Mouse (Mus musculus): ENCODE results near the gene Lrfn4. TPM values are rescaled to one million over a fixed set of nuclear protein-coding genes. Genes with fewer than 3 reads are reported as not detected.

Lrfn4 gene
- polyA plus RNA-seq, 1 experiment = 40.8 TPM

DNA sequence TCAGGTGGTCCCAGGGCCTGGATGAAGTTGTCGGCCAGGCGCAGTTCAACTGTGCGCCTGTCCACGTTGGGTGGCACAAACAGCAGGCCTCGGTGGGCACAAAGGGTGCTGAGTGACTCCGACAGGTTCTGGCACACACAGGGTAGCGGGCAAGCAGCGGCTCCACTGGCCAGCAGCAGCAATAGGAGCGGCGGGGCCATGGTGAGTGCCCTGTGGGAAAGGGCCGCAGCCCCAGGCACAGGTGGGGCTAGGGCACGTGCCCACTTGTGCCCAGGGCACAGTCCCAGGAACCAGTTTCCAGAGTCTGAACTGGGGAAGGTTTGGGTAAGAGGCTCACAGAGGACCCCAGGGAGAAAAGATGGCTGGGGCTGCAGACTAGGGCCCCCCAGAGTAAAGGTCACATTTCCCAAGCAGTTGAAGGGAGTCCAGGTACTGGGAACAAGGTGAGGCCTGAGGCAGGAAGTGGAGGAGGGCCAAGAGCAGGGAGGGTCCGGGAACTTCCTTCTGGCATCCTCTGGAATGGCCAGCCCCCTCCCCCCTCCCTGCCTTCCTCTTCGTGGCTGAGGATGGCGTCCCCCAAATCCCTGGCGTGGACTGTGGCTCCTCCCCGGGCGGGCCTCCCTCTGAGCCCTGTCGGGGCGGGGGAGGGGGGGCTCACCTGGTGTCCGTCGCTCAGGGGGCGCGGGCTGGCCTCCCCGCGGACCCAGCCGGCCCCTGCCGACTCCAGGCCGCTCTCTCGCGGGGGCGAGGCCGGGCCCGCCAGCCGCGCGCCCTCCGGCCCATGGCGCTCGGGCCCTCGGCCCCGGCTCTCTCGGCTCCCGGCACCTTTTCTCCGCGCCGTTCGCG, 939 bp downstream of the Lrfn4 start:
- Histone ChIP-seq H3K79me3 (ENCODE audit: low read depth) (peaks cover 12% of the 10 kb centered on the region), H3K36me3 (ENCODE audit: control insufficient read depth, insufficient read depth) (peaks cover 12% of the 10 kb centered on the region), H3K4me3 (ENCODE audit: insufficient read depth, poor library complexity, severe bottlenecking) (peak overlapping the region; percentile 75), H3K79me2 (ENCODE audit: control insufficient read depth, insufficient read depth) (peaks cover 27% of the 10 kb centered on the region), H3ac (ENCODE audit: control insufficient read depth, insufficient read length, low read depth) (peak overlapping the region; percentile 79), H3K27me3 (ENCODE audit: control insufficient read depth, insufficient read depth, insufficient read length) (no peaks in the 10 kb centered on the region)
- TF ChIP-seq MYOG (IDR thresholded peaks at IDR 0.05; ENCODE audit: control insufficient read depth, extremely low read depth, insufficient read length) = no peak
- no peak for TF ChIP-seq FOSL1 (IDR thresholded peaks at IDR 0.05; ENCODE audit: insufficient read depth, low read length, poor library complexity, severe bottlenecking)
- TF ChIP-seq CEBPB (IDR thresholded peaks at IDR 0.05; ENCODE audit: low read depth) = no peak
- TF ChIP-seq USF1 (IDR thresholded peaks at IDR 0.05; ENCODE audit: low read depth) = no peak
- TF ChIP-seq MAX (IDR thresholded peaks at IDR 0.05) = no peak
- no peak for TF ChIP-seq CTCF (IDR thresholded peaks at IDR 0.05; ENCODE audit: control insufficient read depth, insufficient read depth, insufficient read length)
- no peak for TF ChIP-seq MYOD1 (IDR thresholded peaks at IDR 0.05; ENCODE audit: control insufficient read depth, insufficient read length, low read depth)

DNA sequence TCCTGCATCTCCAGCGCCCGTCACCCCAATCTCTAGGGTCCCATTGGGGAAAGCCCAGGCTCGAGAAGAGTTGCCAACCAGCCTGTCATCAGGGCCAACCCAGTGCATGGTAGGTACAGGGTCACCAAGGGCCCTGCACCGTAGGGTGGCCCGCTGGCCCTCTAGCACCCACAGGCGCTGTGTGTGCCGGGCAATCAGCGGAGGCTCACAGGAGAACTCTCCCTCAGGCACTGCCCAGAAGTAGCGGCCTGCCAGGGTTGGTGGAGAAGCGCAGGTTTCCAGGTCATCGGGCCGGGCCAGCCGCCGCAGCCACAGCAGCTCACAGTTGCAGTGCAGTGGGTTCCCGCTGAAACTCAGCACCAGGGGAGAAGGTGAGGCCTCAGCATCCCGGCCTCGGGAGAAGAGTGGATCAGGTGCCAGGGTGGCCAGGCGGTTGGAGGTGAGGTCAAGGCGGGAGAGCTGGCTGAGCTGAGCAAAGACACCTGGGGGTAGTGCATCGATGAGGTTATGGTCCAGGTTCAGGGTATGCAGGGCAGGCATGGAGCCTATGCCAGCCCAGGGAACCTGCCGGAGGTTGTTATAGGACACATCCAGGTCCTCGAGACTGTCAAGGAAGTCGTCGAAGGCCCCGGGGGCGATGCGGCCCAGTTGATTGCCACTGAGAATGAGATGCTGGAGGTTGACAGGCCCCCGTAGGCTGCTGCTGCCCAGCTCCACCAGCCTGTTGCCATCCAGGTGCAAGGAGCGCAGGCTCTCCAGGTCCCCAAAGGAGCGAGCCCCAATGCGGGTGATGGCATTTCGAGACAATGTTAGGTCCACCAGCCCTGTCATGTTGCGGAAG, 1.8 kb downstream of the Lrfn4 start:
- Histone ChIP-seq H3ac (ENCODE audit: control insufficient read depth, insufficient read length, low read depth) (peak overlapping the region; percentile 55), H3K4me3 (ENCODE audit: insufficient read depth, poor library complexity, severe bottlenecking) (no peak overlapping the region), H3K36me3 (ENCODE audit: control insufficient read depth, insufficient read depth) (peaks cover 12% of the 10 kb centered on the region), H3K79me2 (ENCODE audit: control insufficient read depth, insufficient read depth) (peaks cover 27% of the 10 kb centered on the region), H3K79me3 (ENCODE audit: low read depth) (peaks cover 12% of the 10 kb centered on the region), H3K27me3 (ENCODE audit: control insufficient read depth, insufficient read depth, insufficient read length) (no peaks in the 10 kb centered on the region)
- TF ChIP-seq CTCF (IDR thresholded peaks at IDR 0.05; ENCODE audit: control insufficient read depth, insufficient read depth, insufficient read length) (no peak), FOSL1 (IDR thresholded peaks at IDR 0.05; ENCODE audit: insufficient read depth, low read length, poor library complexity, severe bottlenecking) (no peak), USF1 (IDR thresholded peaks at IDR 0.05; ENCODE audit: low read depth) (no peak), MYOG (IDR thresholded peaks at IDR 0.05; ENCODE audit: control insufficient read depth, extremely low read depth, insufficient read length) (no peak), MYOD1 (IDR thresholded peaks at IDR 0.05; ENCODE audit: control insufficient read depth, insufficient read length, low read depth) (no peak), CEBPB (IDR thresholded peaks at IDR 0.05; ENCODE audit: low read depth) (no peak), MAX (IDR thresholded peaks at IDR 0.05) (no peak)

DNA sequence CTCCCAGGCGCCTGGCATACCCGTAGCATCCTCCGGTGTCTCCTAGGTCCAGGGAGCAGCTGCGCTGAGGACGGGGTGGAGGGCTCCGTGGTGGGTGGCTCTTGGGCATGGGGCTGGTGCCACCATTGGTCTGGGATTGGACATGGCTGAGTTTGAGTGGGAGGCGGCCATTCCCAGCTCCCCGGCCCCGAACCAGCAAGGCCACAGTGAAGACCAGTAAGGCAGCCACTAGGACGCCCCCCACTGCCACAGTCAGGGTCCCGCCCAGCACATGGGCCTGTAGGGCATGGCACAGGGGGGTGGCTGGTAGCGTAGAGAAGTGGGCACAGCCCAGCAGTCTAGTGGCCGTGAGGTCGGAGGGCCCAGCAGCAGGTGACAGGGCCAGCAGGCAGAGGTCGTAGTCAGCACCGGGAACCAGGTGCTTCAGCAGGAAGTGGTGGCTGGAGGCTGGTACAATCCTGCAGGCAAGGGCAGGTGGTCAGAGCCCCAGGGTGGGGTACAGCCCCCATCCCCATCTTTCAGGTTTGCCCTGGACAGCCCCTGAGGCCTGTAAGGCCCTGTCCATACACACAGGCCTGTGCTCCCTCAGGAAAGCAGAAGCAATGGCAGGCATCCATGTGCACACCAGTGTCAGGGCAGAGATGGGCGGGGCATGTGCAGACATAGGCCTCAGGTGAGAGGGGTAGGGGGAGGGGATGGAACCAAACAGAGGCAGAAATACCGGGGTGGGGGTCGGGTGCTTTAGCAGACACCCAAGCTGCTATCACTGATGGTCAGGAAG, 3.1 kb downstream of the Lrfn4 start:
- Histone ChIP-seq H3K79me3 (ENCODE audit: low read depth) (peaks cover 12% of the 10 kb centered on the region), H3K36me3 (ENCODE audit: control insufficient read depth, insufficient read depth) (peaks cover 12% of the 10 kb centered on the region), H3K79me2 (ENCODE audit: control insufficient read depth, insufficient read depth) (peaks cover 27% of the 10 kb centered on the region), H3ac (ENCODE audit: control insufficient read depth, insufficient read length, low read depth) (no peak overlapping the region), H3K4me3 (ENCODE audit: insufficient read depth, poor library complexity, severe bottlenecking) (no peak overlapping the region), H3K27me3 (ENCODE audit: control insufficient read depth, insufficient read depth, insufficient read length) (no peaks in the 10 kb centered on the region)
- TF ChIP-seq CTCF (IDR thresholded peaks at IDR 0.05; ENCODE audit: control insufficient read depth, insufficient read depth, insufficient read length) (no peak), MYOD1 (IDR thresholded peaks at IDR 0.05; ENCODE audit: control insufficient read depth, insufficient read length, low read depth) (no peak), MAX (IDR thresholded peaks at IDR 0.05) (no peak), CEBPB (IDR thresholded peaks at IDR 0.05; ENCODE audit: low read depth) (no peak), MYOG (IDR thresholded peaks at IDR 0.05; ENCODE audit: control insufficient read depth, extremely low read depth, insufficient read length) (no peak), USF1 (IDR thresholded peaks at IDR 0.05; ENCODE audit: low read depth) (no peak), FOSL1 (IDR thresholded peaks at IDR 0.05; ENCODE audit: insufficient read depth, low read length, poor library complexity, severe bottlenecking) (no peak)

DNA sequence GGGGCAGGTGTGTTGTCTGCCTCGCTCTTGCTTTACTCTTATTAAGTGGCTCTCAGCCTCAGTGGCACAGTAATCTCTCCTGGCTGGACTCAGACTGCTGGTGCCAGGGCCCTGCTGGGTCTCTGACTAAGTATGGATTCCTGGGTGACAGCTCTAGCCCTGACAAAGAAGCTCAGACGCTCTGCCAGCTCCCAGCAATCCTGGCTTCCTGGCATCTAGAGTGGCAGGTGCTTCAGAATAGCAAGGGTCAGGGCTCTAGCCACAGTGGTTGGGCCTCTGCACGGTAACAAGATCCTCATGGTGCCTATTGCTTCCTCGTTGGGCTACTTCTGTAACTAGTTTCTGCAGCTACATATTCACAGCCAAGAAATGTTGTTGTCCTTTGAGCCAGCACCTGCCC, 5.4 kb downstream of the Lrfn4 start:
- Histone ChIP-seq H3K79me2 (ENCODE audit: control insufficient read depth, insufficient read depth) (peaks cover 27% of the 10 kb centered on the region), H3K4me3 (ENCODE audit: insufficient read depth, poor library complexity, severe bottlenecking) (no peak overlapping the region), H3K27me3 (ENCODE audit: control insufficient read depth, insufficient read depth, insufficient read length) (no peaks in the 10 kb centered on the region), H3K36me3 (ENCODE audit: control insufficient read depth, insufficient read depth) (peaks cover 12% of the 10 kb centered on the region), H3ac (ENCODE audit: control insufficient read depth, insufficient read length, low read depth) (no peak overlapping the region), H3K79me3 (ENCODE audit: low read depth) (peaks cover 12% of the 10 kb centered on the region)
- TF ChIP-seq FOSL1 (IDR thresholded peaks at IDR 0.05; ENCODE audit: insufficient read depth, low read length, poor library complexity, severe bottlenecking) (no peak), CTCF (IDR thresholded peaks at IDR 0.05; ENCODE audit: control insufficient read depth, insufficient read depth, insufficient read length) (no peak), MYOG (IDR thresholded peaks at IDR 0.05; ENCODE audit: control insufficient read depth, extremely low read depth, insufficient read length) (no peak), CEBPB (IDR thresholded peaks at IDR 0.05; ENCODE audit: low read depth) (no peak), MAX (IDR thresholded peaks at IDR 0.05) (no peak), MYOD1 (IDR thresholded peaks at IDR 0.05; ENCODE audit: control insufficient read depth, insufficient read length, low read depth) (no peak), USF1 (IDR thresholded peaks at IDR 0.05; ENCODE audit: low read depth) (no peak)

DNA sequence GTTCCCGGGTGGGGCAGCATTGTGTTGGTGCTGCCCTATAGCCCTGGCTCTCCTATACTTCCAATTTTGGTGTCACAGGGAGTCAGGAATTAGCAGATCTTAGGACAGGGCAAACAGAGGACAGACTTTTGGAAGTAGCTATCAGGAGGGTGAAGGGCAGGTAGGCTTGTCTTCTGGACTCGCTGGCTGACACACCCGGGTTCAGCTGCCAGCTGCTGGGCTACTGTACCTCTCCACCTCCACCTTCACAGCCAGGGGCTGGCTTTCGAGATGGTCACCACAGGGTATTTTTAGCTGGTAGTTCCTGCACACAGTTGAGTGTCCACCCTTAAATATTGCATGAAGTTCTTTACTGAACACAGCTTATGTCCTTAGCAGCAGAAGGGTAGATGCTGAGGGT, 7.0 kb downstream of the Lrfn4 start:
- TF ChIP-seq MYOD1 (IDR thresholded peaks at IDR 0.05; ENCODE audit: control insufficient read depth, insufficient read length, low read depth) = no peak
- TF ChIP-seq CEBPB (IDR thresholded peaks at IDR 0.05; ENCODE audit: low read depth) = no peak
- TF ChIP-seq FOSL1 (IDR thresholded peaks at IDR 0.05; ENCODE audit: insufficient read depth, low read length, poor library complexity, severe bottlenecking) = no peak
- H3K79me2 ChIP-seq (ENCODE audit: control insufficient read depth, insufficient read depth) = peaks cover 11% of the 10 kb centered on the region
- H3K36me3 ChIP-seq (ENCODE audit: control insufficient read depth, insufficient read depth) = peaks cover 9% of the 10 kb centered on the region
- H3K27me3 ChIP-seq (ENCODE audit: control insufficient read depth, insufficient read depth, insufficient read length) = no peaks in the 10 kb centered on the region
- no peak overlapping the region for H3ac ChIP-seq (ENCODE audit: control insufficient read depth, insufficient read length, low read depth)
- no peak overlapping the region for H3K4me3 ChIP-seq (ENCODE audit: insufficient read depth, poor library complexity, severe bottlenecking)
- H3K79me3 ChIP-seq (ENCODE audit: low read depth) = peaks cover 6% of the 10 kb centered on the region

Measured in C2C12 (cell line).